Mouse (Mus musculus) adrenal gland, postnatal 10 days (tissue): ENCODE data around the gene Fa2h. TPM values are rescaled to one million over a fixed set of nuclear protein-coding genes. Genes with fewer than 3 reads are reported as not detected.
"Not testable (repeated sequence)": the region's sequence is repeated elsewhere in the genome, so short reads cannot be mapped to it uniquely, and the experiment has no call there.

ENCODE experiments used
- DNase-seq: peaks from one replicate; pipeline ENCODE4 v3.0.0; 2021; ENCODE audit warnings: mixed read lengths
- total RNA-seq, 2 experiments: library from RNA; stranded (reverse); gene quantifications; 2 replicates each; pipeline ENCODE4 v1.2.3; 2021

Fa2h gene
- total RNA-seq, 2 experiments from 2014 or later, result 0.45 to 0.51 TPM

DNA sequence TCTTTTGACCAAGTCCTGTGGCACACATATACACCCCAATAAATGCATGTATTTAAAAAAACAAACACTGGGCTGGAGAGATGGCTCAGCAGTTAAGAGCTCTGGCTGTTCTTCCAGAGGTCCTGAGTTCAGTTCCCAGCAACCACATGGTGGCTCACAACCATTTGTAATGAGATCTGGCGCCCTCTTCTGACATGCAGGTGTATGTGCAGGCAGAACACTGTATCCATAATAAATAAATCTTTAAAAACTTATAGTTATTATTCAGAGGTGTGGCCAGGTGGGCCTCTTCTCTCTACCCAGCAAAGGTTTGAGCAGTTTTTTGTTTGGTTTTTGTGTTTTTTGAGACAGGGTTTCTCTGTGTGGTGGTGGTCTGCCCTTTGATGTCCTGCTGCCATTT lies 34.7 kb downstream of the Fa2h start:
- no peak for DNase-seq

DNA sequence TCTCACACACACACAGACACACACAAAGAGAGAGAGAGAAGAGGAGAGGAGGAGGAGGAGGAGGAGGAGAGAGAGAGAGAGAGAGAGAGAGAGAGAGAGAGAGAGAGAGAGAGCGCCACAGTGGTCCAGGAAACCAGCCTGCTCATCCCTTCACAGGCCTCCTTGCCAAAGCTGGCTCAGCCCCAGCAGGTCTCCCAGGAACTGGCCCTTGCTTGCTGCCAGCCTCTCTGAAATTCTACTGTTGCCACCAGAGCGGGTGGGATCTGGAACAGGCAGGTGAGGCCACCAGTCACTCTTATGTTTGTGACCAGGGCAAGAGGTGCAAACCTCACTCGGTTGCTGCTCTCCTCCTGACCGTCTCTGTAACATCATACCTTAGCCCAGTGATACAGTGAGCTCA lies 36.2 kb downstream of the Fa2h start:
- peak; percentile 38 for DNase-seq

DNA sequence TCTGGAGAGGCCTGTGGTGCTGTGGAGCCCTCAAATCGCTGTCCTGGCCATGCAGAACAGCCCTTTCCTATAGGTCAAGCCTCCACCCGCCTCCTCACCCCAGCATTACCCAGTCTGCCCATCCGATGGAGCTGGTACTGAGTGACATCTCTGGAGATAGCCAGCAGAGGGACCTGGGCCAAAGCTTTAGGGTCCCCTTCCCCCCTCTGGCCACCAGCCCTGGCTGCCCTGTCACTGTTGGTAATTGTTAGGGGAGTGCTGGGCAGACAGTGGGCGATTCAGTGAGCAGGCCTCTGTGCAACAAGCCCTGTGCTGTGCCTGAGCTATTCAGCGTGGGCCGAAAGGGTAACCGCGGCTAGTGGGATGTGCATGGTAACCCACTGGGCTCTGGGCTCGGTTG lies 40.1 kb downstream of the Fa2h start:
- DNase-seq, result no peak

DNA sequence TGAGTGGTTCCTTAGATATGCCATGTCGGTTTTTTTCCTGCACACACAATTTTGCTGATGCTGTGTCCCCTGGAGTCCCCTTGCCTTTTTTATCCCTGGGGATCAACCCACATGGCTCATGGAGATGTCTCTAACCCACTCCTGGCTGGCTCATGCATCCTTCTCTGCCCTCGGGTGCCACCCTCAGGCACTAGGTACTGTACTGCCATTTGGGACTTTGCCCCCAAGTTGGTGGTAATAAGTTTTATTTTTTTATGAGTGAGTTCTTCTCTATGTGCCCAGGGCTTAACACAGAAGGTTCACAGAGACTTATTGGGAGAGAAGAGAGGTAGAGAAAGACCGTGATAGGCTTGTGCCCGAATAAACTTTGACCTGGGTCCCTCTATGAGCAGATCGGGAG lies 41.3 kb downstream of the Fa2h start:
- no peak for DNase-seq

DNA sequence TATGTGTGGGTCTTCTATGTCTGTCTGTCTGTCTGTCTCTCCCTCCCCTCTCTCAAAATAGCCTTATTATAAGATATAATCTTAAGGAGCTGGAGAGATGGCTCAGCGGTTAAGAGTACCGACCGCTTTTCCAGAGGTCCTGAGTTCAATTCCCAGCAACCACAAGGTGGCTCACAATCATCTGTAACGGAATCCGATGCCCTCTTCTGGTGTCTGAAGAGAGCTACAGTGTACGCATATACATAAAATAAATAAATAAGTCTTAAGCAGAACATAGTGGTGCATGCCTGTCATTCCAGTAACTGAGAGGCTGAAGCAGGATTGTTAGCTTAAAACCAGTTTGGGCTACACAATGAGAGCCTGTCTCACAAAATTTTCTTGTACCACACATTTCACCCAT lies 43.0 kb downstream of the Fa2h start:
- DNase-seq, result no peak

DNA sequence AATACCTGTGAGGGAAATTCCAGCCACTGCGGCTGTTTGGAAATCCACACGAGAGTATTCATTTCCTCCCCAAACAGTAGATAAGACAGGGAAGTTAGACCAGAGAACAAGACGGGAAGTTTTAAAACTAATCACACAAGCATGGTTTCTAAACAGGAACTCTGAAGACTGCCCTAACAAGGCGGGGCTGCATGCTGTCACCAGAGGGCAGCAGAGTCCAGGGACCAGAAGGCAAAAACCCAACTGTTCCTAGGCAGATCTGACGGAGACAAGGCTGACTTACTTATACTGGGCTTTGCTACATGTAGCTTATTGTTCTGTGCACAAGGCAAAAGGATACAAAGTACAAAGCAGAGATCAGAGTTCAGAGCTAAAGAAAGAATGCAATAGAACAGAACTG lies 50.4 kb downstream of the Fa2h start:
- DNase-seq, result peak; percentile 92

DNA sequence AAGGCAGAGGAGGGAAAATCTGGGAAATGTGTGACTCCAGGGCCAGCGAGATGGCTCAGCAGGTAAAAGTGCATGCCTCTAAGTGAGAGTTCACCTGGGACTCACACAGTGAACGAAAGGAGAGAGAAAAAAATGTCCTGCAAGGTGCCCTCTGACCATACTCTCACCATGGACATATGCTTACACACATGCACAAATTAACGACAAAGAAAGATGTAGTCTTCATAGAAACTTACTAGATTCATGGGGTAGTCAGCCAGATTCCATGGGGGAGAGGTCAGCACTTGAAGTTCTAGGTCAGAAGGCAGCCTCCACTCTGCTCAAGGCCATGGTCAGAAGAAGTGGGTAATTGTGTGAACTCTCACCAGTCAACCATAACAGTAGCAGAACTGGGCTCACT lies 53.4 kb downstream of the Fa2h start:
- no peak for DNase-seq

DNA sequence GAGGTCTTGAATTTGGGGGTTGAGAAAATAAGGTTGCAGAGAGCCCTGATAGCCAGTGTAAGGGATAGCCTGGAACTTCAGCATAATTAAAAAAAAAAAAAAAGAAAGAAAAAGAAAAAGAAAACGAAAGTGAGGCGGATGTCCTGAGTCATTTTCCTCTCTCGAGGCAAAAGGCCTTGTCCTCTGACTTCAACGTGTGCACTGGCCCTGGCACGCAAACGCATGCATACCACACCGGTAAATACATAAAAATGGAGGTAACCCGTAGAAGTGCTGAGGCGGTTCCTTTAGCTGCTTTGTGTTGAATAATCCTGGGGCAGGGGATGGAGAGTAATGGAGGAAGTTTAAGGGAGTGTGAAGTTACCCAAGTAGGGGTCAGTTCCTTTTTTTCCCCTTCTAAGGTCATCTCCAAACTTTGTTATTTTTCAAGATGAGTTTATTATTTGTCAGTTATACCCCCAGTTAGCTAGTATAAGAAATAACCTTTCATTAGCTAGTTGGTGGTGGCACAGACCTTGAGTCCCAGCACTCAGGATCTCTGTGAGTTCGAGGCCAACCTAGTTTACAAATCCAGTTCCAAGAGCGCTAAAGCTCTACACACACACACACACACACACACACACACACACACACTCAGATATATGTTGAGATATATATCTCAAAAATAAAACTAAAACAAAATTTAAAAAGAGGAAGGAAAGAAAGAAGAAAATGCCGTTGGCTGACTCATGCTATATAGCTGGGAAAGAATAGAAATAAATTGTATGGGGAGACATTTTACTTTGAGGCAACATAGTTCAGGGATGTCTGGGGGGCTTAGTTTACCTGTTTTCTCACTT lies 55.0 kb downstream of the Fa2h start:
- DNase-seq, result peak; percentile 26

DNA sequence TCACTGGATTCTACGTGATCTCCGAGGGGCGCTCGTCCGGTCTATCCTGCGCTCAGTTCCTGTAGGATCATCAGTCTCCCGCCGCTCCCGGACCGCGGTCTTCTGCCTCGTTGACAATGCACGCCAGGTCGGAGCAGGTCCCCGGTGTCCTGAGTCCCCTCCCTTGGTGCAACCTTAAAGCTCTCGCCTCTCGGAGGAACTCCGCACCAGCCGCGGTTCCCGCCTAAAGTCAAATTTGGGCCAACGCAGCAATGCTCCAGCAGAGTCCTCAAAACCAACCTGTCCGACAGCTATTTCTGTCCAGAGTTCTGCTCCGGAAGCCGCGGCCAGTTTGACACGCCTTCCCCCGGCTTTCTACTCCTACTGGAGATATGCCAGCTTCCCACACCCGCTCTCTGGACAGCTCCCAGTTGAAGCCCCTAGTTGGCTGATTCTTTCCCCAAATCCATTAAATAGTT lies 55.7 kb downstream of the Fa2h start, which contains the start of gene Mlkl:
Gene Mlkl, minus strand, starts transcription at position 288 of the 458 bp plus-strand sequence.
- peak; percentile 74 for DNase-seq

DNA sequence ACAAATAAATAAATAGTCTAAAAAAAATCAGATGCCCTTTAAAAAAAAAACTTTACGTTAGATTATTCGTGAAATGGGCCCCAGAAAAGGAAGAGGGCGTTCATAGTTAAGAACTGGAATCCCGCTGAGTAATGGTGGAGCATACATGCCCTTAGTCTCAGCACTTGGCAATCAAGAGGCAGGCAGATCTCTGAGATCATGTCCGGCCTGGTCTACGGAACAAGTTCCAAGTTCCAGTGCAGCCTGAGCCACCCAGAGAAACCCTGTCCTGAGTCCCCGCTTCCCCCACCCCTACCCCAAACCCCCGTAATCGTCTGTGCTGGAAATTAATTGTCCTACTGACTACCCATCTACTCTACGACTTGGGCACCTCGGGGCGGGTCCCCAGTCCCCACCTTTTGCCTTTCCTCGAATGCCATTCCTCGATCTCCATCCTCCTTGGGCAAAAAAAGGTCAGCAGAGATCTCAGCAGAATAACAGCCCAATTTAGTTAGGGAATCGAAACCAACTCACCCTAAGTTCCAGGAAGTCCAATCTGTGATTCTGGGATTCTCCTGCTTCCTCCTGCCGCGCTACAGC lies 56.2 kb downstream of the Fa2h start:
- DNase-seq, result peak; percentile 26

DNA sequence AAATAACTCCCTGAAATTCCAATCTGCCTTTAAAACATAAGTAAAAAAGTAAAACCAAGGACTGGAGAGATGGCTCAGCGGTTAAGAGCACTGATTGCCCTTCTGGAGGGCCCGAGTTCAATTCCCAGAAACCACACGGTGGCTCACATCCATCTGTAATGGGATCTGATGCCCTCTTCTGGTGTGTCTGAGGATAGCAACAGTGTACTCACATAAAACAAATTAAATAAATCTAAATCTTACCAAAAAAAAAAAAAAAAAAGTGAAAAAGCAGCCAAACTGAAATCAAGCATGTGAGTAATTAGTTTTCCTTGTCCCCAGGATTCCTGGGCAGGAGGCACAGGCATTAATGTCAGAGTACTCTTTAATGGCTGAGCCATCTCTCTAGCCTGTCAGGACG lies 56.9 kb downstream of the Fa2h start:
- no peak for DNase-seq

DNA sequence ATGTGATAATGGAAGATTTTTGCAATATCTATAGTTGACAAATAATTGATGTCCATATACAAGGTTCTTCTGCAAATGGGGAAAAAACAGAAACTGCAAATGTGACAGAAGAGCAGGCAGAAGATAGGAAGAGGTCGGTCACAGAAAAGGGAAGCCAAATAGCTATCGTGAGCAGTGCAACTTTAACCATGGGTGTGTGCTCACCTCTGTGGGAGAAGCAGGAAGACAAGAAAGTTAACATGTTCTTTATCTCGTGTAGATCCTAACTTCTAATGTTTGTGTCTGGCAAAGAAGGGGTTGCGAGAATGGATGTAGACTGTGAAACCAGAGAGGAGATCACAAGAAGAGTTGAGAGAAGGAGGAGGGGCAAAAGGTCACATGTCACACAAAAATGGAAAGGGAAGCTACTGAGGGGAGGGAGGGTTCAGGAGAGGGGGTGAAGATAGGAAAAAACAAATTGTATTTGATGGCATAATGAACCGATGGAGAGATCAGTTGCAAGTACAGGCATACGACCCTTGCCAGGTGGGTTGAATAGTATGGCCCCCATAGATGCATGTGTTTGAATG lies 68.3 kb downstream of the Fa2h start:
- no peak for DNase-seq

DNA sequence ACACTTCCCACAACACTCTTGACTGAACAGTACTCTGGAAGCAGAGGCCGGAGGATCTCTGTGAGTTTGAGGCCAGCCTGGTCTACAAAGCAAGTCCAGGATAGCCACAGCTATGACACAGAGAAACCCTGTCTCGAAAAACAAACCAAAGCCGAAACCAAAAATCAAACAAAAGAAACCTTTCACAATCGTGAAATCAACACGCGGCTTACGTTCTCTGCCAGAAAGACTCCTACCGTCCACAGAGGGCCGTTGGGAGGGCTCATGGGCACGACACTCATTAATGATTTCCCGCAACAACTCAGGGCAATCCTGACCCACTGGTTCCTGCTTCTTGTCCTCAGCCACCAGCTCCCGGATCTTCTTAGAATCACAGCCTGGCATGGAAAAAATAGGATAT lies 78.9 kb downstream of the Fa2h start:
- DNase-seq, result no peak

DNA sequence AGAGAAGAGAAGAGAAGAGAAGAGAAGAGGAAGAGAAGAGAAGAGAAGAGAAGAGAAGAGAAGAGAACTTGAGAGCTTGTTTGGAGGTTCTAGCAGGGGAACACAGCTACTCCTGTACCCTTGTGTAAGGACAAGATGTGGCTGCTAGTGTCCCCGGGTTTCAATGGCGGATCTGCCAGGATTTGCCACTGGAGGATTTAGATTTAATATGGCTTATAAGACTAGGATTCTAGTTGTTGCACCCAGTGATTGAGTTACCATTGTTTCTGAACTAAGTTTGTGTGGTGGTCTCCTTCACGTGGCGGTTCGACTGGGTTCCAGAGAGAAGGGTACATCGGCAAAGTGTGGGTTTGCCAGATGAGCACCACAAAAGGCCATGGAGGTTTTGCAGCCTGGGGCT lies 79.7 kb downstream of the Fa2h start:
- not testable (repeated sequence) for DNase-seq

DNA sequence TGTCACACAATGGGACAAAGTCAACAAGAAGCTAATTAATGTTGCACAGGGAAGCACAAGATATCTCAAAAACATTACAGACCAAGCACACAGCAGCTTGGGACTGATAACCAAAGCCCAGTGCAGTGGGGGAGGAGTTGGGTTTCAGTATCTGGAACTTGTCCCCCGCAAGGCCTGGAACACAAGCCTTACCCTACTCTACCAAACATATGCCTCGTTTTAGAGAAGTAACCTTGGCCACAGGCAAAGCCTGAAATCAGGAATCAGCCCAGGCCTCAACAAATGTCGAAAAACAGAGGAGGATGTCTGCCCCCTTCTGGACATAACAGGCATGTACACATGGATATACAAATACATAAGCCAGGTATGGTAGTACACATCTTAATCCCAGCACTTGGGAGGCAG lies 80.9 kb downstream of the Fa2h start:
- DNase-seq, result no peak

DNA sequence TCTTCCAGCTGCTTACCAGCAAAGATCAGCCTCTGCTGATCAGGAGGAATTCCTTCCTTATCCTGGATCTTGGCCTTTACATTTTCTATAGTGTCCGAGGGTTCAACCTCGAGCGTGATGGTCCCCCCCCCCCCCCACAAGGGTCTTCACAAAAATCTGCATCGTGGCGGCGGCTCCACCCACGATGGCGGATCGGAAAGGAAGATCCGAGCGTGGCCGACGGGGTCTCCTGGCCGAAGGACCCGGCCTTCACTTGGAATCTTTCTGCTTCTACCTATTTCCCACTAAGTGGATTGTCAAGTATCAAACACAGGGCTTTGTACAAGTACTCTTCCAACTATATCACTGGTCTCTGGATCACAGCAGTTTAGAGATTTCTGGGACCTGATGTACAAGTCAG lies 83.6 kb downstream of the Fa2h start:
- not testable (repeated sequence) for DNase-seq

DNA sequence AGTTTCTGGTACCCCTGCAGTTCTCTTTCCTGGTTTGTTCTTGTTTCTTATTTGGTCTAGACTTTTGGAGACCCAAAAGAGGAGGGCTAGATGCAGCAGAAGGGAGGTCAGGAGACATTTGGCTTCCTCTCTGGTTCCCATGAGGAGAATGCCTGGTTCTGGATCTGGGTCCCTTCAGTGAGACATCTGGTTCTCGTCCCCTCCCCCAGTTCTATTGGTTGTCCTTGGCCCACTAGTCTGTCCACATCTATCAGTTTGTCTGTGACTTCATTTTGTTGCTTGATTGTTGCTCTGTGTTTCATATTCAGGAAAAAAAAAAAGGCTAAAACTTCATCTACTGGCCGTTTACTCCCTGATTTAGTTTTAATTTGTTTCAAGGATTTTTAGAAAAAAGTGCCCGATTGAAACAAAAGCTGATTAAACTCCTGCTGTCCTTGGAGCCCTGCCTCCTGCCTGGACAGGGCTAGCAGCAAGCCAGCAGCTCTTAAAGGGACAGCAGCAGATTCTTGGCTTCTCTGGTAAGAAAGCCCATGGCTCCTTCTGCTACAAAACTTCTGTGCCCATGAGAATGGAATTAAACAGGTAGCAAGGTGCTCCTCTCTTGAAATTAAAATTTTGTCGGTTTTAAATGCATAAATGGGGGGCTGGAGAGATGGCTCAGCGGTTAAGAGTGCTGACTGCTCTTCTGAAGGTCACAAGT lies 88.4 kb downstream of the Fa2h start:
- DNase-seq, result peak; percentile 65

DNA sequence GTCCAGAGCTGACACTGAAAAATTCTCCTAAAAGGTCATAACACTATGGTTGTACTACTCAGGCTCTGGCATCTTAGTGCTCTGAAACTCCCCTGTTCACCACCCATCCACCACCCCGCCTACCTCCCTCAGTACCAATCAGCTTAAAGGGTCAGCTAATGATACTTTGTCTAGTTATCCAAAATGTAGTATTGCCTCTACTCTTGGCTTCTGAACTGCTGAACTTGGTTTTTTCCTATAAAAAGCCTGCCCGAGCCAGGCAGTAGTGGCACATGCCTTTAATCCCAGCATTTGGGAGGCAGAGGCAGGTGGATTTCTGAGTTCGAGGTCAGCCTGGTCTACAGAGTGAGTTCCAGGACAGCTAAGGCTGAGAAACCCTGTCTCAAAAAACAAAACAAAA lies 89.3 kb downstream of the Fa2h start:
- DNase-seq, result no peak

DNA sequence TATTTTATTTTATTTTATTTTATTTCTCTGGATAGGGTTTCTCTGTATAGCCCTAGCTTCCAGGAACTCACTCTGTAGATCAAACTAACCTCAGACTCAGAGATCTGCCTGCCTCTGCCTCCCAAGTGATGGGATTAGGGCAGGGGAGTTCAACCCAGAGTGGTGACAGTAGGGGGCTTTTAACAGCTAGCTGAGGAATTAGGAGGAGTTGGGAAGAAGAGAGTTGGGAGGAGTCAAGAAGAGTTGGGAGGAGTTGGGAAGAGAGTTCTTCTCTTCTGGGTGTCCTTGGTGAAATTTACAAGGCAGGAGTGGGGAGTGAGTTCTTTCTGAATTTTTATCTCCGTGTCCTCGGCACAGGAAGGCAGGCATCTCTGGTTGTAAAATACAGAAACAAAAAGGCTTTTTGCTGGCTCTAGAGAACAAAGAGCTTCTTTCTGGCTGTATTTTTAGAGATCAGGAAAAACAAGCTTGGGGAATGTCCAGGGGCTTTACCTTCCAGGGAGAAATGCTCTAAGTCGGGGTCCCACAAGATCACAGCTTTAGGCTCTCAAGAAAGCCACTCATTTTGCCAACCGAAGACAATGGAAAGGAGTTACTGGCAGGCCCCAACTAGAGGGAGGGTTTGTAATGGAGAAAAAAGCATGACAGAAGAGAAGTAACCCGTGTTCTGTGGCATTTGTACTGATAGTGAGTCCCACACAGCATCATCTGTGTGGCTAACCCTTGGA lies 90.4 kb downstream of the Fa2h start:
- DNase-seq, result not testable (repeated sequence)

DNA sequence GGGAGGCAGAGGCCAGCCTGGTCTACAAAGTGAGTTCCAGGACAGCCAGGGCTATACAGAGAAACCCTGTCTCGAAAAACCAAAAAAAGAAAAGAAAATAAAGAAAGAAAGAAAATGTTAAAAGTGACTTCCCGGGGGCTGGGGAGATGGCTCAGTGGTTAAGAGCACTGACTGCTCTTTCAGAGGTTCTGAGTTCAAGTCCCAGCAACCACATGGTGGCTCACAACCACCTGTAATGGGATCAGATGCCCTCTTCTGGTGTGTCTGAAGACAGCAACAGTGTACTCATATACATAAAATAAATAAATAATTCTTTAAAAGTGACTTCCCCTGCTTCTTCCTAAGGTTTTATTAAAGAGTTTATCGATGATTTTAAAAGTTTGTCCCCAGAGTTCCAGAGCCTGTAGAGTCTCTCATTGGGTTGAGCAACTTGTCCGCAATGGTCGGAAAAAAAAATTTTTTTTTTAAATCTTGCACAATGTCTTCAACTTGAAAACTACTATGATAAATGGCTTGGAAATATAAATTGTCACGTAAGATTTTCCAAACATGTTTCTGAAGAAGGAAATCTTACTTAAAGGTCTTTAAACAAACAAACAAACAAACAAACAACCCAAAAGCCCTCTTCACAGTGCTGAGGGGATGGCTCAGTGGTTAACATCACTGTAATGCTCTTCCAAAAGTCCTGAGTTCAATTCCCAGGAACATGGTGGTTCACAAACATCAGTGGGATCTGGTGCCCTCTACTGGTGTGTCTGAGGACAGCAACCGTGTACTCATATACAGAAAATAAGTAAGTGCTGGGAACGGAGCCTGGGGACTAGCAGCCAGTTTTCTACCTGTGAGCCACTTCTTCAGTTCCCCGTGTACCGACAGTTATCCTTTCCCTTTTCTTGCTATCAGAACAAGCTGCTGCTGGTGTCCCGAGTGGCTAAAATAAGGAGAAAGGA lies 92.8 kb downstream of the Fa2h start:
- DNase-seq, result no peak
